Mouse (Mus musculus) T-cell, adult 2 months (primary cell): Measurements from ENCODE around the gene Prr5.

Source experiments
- DNase-seq: peaks from one replicate; pipeline ENCODE4 v3.0.0; 2022; ENCODE audit warnings: low spot score

Gene Prr5

DNA sequence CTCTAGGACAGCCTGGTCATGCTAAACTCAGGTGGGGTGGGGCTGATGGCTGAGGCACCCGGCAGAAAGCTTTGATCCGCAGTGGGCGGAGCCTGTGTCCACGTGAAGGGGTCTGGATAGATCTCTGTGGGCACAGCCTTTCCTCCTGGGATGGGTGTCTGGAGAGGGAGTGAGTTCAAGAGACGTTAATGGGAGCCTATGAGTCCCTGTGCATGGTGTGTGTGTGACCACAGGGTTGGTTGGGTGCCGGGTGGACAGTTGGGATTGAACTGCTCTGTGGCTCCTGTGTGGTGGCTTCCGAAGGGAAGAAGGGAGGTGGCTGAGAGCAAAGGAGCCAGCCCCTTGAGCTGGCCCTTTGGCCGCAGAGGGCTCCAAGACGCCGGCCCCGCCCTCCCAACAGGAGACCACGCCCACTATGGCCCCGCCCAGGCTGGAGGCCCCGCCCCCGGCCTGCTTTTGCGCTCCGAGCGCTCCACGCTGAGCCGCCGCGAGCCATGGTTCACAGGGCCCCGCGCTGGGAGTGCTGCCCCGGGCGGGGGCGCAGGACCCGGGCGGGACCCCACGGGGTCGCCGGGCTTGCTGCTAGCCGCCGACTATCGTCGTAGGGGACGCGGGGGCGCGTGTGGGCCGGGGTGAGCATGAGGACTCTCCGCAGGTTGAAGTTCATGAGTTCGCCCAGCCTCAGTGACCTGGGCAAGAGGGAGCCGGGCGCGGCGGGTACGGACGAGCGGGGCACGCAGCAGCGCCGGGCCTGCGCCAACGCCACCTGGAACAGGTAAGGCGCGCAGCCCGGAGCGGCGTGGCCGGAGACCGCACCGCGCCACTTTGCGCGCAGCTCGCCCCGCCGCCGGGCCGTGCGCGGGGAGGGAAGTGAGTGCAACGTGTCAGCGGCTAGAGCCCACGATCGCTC is 11.4 kb downstream of the Prr5 start:
- DNase-seq, result peak; percentile 13

- no peak for DNase-seq
Observed at GRCm38 (mm10) chr15:84681455-84682193, 12.2 kb downstream of the Prr5 start.

DNA sequence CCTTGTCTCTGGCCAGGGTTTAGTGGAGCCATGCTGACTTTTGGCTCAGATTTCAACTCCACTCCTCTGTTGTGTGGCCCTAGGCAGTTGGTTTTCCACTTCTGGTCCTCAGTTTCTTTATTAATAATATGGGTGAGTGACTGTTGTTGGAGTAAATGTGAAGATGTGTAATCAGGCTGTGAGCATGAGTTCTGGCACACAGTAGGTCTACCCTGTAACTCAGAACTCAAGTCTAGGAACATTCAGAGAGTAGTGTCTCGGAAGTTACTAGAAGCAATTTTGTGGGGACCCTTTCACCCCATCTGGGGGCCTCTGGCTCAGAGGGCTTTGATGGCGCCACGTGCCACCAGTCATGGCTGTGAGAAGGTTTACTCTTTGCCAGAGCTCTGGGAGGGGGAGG is 12.8 kb downstream of the Prr5 start:
- DNase-seq, result no peak

- no peak for DNase-seq
Observed at GRCm38 (mm10) chr15:84682821-84683220, 13.4 kb downstream of the Prr5 start.

- DNase-seq, result no peak
Observed at GRCm38 (mm10) chr15:84684520-84684919, 15.1 kb downstream of the Prr5 start.

DNA sequence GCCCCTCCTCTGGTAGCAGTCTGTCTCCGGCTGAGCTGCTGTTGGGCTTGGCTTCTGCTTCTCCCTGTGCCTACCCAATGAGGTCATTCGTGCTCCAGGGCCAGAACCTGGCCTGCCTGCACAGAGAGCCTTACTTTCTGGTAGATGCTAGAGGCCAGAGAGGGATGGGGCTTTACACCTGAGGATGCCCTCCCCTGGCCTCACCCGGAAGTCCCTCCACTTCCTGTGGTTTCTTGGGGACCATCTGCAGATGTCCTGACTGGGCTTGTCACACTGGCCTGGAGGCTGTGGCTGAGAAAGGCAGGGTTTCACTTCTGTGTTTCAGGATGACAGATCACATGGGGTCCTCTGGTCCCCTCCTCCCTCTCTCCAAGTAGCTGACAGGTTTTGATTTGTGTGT is 16.0 kb downstream of the Prr5 start:
- DNase-seq, result peak; percentile 12

- DNase-seq, result no peak
Observed at GRCm38 (mm10) chr15:84687904-84688303, 18.5 kb downstream of the Prr5 start.

GRCm38 (mm10) chr15:84689356-84689755 is 19.9 kb downstream of the Prr5 start:
- DNase-seq, result no peak

DNA sequence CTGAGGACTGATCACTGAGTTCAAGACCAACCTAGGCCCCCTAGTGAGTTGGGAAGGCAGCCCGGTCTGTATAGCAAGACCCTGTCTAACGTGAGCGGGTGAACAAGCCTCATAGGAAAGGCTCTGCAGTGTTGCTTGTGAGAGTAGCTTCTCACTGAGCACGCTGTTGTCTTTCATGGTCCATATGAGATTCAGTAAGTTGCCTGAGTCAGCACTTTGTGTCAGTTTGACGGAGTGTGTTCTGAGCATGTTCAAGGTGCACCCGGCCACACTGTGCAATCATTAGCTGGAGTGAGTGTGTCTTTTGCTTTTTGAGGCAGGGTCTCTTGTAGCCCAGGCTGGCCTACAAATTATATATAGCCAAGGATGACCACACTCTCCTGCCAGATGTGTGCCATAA is 22.1 kb downstream of the Prr5 start:
- DNase-seq, result no peak

DNA sequence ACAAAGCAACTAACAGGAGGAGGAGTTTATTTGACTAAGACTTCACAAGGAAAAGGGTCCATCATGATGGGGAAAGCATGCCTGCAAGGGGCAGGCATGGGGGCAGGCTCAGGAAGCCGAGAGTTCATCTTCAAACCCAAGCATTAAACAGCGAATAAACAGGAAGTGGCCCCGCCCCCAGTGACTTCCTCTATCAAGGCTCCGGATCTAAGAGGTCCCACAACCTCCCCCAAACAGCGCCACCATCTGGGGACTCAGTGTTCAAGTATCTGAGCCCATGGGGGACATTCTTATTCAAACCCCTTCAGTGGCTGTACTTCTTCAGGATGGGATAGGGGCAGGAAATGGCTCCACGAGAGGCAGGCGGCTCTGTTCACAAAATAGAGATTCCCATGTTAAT is 23.2 kb downstream of the Prr5 start:
- DNase-seq, result no peak

GRCm38 (mm10) chr15:84696021-84696420 is 26.6 kb downstream of the Prr5 start:
- no peak for DNase-seq

DNA sequence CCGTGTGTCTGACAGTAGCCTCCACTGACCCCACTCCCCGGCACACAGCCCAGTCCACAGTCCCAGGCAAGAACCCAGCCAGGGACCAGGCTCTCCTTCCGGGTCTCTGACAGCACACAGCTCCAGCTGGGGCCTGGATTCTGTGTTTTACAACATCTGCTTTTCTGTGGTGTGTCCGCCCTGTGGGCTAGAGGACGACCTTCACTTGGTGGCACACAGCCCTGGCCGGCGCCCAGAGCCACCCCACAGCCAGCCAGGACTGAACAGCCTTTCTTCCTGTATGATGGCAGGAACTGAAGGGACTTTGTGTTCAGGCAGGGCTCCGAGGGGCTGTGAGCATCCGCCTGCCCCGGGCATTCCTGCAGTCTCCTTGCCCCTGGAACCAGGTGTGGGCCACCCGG is 28.2 kb downstream of the Prr5 start:
- DNase-seq, result no peak

- no peak for DNase-seq
Observed at GRCm38 (mm10) chr15:84698189-84698588, 28.8 kb downstream of the Prr5 start.

DNA sequence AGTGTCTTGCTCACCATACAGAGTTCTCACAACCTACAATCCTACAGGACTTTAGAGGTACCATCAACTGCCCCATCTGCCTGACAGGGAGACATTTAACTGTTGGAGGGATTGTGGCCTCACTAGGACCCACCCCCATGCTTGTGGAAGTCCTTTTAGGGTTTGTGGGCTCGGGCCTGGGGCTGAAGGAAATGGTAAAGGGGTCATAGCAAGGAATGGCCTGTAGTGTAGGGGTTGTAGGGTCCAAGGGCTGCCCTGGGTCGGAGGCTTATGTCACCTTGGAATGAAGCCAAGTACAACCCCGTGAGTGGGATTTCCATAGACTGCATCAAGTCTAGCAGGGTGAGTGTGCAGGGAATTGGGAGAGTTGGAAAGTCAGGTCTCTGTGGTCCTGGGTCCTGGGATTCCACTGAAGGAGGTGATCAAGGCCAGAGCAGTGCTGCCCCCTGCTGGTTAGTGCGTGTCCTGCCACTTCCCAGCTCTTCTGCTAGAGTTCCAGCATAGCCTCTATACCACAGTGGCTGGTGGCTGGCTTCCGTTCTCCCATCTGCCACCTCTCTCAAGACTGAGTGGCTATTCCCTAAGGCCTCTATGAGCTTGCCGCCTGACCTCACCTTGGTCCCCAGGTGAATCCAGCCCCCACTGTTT is 30.9 kb downstream of the Prr5 start:
- no peak for DNase-seq

- DNase-seq, result no peak
Observed at GRCm38 (mm10) chr15:84701947-84702346, 32.5 kb downstream of the Prr5 start.

- DNase-seq, result no peak
Observed at GRCm38 (mm10) chr15:84702391-84703345, 33.2 kb downstream of the Prr5 start.

DNA sequence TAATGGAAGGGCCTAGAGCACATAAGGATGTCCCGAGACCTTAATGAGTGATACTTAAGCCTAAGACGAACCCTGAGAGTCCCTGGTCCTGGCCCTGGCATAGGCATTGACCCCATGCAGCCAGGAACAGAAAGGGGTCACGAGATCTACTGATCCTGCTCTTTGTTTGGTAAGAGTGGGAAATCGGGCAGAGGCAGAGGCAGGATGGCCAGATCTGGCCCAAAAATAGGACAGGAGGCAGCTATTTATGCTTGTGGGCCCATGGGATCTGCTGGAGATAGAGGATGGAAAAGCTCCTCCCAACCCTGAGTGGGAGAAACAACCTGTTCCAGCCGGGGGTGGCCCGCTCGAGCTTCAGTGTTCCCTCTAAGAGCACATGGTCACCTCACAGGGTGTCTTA is 34.6 kb downstream of the Prr5 start:
- DNase-seq, result no peak

DNA sequence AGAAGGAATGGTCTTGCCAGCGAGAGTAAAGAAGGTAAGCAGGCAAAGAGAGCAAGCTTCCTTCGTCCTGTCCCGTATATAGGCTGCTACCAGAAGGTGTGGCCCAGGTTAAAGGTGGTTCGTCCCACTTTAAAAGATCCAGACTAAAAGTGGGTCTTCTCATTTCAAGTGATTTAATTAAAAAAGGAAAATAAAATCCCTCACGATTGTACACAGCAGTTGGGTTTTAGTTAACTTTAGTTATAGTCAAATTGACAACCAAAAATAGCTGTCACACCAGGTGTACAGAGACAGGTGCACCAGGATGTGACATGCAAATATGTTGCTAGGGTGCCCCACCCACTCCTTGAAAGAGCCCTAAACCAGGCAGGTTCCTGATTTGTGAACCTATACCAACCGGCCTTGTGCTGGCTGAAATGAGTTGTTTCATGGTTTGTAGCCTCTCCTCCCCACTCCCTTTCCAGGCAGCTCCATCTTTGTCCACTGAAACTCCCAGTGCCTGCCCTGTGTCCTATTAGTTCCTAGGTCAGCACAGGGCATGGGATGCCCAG is 36.0 kb downstream of the Prr5 start:
- DNase-seq, result no peak

DNA sequence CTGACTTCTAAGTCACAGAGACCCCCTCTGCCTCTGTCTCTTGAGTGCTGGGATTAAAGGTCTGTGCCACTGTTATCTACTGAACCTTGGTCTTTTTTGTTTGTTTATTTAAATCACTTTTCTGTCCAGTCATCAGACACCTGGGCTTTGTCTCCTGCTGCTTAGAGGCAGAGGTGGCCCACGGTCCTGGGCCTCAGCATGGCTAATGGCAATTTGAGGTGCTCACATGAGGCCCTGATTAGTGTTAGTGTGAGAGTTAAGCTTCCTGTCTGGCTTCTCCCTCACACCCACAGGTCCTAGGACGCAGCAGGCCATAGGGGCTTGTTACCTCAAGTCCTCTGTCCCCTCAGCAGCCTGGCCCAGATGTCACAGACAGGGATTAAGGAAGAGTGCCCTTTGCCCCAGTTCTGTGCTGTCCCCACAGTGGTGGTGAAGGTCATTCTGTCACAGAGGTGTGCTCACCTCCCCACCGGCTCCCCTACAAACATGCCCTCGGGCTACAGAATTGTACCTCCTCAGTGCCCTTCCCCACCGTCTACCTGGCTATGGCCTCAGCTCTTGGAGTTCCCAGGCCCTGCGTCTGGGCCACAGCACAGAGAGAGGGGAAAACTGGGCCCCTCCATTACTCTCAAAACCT is 37.7 kb downstream of the Prr5 start:
- no peak for DNase-seq

DNA sequence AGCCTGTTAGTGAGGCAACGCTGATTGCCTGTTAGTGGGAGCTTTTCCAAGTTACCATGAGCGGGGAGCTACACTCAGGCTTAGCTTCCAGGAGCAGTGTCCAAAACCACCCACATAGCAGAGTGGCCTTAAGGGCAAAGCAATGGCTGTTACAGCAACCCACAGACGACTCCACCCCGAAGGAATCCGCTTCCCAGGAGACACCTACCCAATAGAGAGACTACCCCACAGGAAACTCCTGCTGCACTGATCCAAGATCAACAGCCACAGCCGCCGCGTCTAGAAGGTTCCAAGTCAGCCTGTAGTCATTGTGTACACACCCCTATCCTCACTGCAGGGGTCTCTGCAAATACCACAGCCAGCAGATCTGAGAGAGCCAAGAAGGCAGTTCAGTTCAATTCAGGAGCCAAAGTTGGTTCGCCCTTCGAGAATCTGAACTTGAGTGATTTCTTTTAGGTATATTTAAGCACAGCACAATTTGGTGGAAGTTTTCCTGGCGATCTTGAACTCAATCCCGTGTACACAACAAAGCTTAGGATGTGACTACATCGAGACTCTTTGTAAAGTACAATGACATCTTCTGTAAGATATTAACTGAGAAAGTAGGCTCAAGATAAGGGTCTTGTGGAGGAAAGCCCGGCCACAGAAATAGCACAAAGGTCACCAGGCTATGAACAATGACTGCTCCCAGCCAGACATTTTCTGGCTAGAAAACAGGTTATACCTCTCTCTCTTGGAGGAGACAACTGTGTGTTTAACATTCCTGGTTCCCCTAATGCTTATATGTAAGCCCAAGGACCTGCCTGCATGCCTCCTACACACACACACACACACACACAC is 43.4 kb downstream of the Prr5 start:
- no peak for DNase-seq
